ENCODE assay signal across 16 mouse cellular contexts in genomic region chr15:25225936-25226335, GRCm38 (mm10).
"Had no signal": no experiment of that assay in that cellular context is flagged by ENCODE, and none has a peak within 500 bp of the region (broad histone marks: within the 10 kb centered on the region; RNA-seq: fewer than 3 reads in every experiment).

No protein-coding gene starts in this region.

- H3K4me1 ChIP-seq: neural tube, embryonic 12.5 days; neural tube, embryonic 13.5 days; neural tube, embryonic 15.5 days; stomach, embryonic 15.5 days had no signal

- H3K27ac ChIP-seq: neural tube, embryonic 12.5 days; neural tube, embryonic 13.5 days; neural tube, embryonic 15.5 days; stomach, embryonic 15.5 days; stomach, postnatal 0 days had no signal

- H3K27me3 ChIP-seq: neural tube, embryonic 12.5 days; neural tube, embryonic 13.5 days; neural tube, embryonic 15.5 days; stomach, embryonic 15.5 days had no signal

- H3K9ac ChIP-seq: neural tube, embryonic 12.5 days; neural tube, embryonic 13.5 days; neural tube, embryonic 15.5 days; stomach, embryonic 15.5 days had no signal

- DNase-seq: right cerebral cortex, adult 18-20 months; right cerebral cortex, postnatal 14 days; right cerebral cortex, postnatal 25 days; right cerebral cortex, postnatal 4 days; spleen, adult 18-20 months; thymus, adult 18-20 months; thymus, adult 2 months; thymus, postnatal 14 days; thymus, postnatal 25 days; thymus, postnatal 36 days; thymus, postnatal 4 days had no signal

- H3K4me3 ChIP-seq: neural tube, embryonic 12.5 days; neural tube, embryonic 13.5 days; neural tube, embryonic 15.5 days; stomach, embryonic 15.5 days had no signal

- H3K36me3 ChIP-seq: neural tube, embryonic 12.5 days; neural tube, embryonic 13.5 days; neural tube, embryonic 15.5 days; stomach, embryonic 15.5 days had no signal

- H3K9me3 ChIP-seq: neural tube, embryonic 12.5 days; neural tube, embryonic 13.5 days; neural tube, embryonic 15.5 days; stomach, embryonic 15.5 days had no signal

- H3K4me2 ChIP-seq: neural tube, embryonic 12.5 days; neural tube, embryonic 13.5 days; neural tube, embryonic 15.5 days; stomach, embryonic 15.5 days had no signal
